Mouse (Mus musculus): ENCODE measurements around the gene Fabp2.

Gene Fabp2

DNA sequence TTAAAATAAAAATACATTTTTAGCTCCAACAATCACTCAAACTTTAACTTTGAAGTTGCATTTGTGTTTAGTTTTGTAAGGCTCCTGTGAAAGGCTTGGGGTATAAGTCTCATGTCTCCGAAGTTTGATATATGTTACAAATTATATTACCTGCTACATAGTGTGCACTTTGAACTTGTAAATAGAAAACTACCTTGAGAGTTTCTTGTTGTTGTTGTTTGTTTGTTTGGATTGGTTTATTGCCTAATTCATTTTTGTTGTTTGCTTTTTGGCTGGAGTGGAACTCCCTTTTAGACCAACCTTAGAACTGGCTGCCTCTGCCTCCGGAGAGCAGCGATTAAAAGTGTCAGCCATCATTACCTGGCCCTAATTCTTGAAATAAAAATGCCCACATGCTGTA, at the start of gene Fabp2:
Gene Fabp2 (plus strand): TSS at position 301 of the 400 bp plus-strand sequence.
- DNase-seq (ENCODE audit: low read depth, low spot score): no peak

DNA sequence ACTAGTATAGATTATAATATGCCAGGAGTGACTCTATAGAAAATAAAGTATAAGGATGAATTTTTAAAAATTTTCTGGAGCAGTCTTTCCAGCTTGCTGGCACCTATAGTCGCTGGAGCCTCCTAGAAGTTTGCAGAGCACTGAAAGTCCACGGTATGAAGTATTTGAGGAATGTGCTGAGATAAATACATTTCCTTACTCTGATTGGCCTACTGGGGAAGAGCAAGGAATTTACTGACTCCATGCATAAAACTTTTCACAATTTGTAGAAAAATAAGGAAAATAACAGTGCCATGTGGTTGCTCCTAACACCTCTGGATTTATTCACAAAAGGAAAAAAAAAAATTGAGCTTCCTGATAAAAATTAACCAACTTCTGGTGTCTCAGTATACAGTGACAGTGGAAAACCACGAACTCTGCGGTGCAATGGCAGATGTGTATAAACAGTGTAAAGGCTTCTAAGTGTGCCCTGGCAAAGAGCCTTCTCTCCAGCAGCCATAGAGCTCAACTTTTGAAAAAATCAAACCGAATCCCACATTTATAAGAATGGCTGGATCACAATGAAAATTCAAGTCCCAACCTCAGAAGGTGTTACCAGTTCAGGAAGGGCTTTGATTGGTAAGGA, 46.4 kb upstream of the Fabp2 start:
- no peak for DNase-seq (ENCODE audit: low read depth, low spot score)

DNA sequence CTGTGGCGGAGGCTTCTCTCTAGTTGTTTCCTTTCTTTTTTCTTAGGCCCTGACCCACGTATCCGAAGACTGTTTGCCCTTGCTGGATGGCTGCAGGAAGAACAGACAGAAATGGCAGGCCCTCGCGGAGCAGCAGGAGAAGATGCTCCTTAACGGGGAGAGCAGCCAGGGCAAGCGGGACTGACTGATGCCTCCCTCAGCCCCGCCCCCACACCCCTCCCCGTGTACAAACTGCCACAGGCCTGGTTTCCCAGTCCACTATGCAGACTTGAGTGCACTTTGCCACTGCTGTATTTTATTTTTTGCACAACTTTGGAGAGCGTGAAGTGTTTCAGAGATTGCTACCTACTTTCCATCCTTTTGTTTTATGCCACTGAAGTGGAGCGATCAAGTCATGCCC, 39.7 kb upstream of the Fabp2 start:
- no peak for DNase-seq (ENCODE audit: low read depth, low spot score)

DNA sequence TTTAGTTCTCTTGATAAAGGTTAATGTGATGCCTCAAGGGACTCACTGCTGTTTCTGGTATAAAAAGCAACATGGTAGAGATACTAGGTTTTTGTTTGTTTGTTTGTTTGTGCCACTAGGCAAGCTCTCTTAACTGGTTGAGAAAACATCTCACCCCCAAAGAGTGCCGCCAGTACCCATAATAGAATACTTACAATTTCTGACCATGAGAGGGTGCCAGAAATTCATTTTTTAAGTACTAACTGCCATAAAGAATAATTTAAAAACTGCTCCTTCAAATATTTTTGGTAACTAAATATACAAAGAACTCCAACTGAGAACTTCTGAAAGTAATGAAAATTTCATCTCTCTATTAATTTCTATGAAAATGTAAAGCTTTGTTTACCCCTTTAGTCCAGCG, 35.0 kb upstream of the Fabp2 start:
- DNase-seq (ENCODE audit: low read depth, low spot score): no peak

DNA sequence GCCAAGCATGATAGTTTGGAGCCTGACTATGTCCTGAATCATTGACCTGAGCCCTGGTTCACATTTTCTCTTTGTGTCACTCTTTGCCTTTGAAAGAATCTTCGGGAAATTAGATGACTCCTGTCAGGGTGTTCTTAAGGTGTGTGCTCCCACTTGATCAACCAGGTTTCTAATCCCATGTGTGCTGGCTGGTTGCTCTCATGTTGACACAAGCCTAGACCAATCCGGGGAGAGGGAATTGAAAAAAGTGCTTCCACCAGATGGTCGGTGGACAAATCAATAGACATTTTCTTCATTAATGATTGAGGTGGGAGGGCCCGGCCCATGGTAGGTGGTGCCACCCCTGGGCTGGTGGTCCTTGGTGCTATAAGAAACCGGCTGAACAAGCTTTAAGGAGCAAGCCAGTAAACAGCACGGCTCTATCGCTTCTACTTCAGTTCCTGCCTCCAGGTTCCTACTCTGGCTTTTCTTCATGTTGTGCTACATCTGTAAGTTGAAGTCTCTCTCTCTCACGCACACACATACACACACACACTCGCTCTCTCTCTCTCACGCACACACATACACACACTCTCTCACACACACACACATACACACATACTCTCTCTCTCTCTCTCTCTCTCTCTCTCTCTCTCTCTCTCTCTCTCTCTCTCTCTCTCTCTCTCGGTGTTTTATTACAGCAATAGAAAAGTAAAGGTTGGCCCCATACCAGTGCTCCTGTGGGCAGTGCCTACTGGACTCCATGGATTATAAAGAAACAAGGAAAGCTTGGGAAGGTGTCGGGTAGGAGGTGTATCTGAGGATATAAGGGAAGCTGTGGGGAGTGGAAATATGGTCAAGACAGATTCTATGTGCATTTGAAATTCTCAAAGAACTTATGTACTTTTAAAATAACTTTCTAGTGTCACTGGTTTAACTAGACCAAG, 34.0 kb upstream of the Fabp2 start:
- no peak for DNase-seq (ENCODE audit: low read depth, low spot score)

DNA sequence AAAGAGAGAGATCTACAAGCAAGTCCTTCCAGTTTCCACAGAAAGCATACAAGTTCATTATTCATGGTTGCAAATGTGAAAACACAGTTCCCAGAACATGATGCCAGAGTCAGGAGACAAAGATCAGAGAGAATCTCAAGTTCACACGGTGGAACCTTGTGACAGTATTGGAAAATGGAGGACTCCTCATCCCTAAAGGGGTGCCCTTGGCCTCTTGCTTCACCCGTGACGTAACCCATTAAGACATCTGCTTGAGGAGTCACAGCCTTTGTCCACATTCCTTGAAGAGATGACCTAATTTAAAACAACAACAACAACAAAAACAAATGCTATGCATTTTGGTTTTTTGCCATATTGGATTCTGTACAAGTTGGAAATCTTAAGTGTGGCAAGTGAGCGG, 29.8 kb upstream of the Fabp2 start:
- DNase-seq (ENCODE audit: low read depth, low spot score): no peak

DNA sequence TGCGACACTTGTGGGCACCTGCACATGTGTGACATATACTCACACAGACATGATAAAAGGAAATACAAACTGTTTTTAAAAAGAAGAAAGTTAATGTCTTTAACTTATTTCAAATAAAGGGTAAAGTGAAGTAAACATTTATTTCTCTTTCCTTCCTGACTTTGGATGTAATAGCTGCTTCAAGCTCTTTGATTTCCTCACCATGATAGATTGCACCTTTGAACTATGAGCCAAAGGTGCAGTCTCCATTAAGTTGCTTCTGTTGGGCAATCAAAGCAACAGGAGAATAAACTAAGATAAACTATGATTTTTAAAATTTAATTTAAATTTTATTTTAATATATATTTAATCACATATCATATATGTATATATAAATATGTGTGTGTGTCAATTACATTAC, 26.6 kb upstream of the Fabp2 start:
- DNase-seq (ENCODE audit: low read depth, low spot score): no peak

DNA sequence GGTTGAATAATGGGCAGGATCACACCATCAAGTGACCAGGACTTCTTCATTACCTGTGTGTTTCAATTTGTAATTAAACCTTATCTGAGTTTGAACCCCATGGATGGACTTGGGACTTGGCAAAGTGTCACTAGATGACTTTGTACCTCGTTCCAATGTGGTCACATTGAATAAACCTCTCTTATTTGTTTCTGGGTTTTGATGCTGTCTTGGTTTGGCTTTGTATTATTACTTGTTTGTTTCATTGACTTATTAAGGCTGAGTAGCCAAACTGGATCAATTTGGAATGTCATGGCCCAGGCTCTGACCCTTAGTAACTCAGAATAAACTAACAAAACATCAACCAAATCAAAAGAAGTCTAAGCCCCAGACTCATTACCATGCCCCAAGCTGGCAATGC, 23.3 kb upstream of the Fabp2 start:
- no peak for DNase-seq (ENCODE audit: low read depth, low spot score)

DNA sequence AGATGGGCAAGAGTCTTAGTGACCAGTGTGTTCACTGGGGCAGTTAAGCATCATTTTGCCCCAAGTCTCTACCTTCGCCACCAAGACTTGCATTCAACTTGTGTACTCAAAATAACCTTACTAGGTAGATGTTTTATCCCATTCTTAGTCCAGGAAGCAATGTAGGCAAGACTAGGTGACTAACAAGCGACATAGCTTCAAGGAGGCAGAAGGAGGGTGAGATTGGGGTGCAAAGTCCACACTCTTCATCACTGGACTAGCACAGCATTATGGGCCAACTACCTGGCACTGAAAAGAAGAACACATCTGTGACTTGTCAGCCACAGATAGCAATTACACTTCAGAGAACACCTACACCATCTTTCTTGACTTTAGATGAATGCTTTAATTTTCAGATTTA, 18.0 kb upstream of the Fabp2 start:
- DNase-seq (ENCODE audit: low read depth, low spot score): no peak

DNA sequence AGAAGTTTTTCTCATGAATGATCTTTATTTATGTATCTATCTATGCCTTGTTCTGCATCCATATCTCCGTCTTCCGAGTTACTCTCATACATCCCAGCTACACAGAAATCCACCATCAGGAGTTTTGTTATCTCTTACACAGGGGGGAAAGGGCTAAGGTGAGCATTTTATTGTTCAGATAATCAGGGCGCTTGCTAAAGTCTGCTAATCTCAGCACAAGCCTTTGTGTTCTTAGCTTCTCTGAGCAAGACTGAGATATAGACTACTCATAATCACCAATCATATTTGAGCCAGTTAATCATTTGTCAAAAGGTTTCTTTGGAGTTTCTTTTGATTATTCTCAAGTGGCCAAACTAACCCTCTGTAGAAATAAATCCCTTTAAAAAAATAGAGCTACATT, 17.3 kb upstream of the Fabp2 start:
- no peak for DNase-seq (ENCODE audit: low read depth, low spot score)

DNA sequence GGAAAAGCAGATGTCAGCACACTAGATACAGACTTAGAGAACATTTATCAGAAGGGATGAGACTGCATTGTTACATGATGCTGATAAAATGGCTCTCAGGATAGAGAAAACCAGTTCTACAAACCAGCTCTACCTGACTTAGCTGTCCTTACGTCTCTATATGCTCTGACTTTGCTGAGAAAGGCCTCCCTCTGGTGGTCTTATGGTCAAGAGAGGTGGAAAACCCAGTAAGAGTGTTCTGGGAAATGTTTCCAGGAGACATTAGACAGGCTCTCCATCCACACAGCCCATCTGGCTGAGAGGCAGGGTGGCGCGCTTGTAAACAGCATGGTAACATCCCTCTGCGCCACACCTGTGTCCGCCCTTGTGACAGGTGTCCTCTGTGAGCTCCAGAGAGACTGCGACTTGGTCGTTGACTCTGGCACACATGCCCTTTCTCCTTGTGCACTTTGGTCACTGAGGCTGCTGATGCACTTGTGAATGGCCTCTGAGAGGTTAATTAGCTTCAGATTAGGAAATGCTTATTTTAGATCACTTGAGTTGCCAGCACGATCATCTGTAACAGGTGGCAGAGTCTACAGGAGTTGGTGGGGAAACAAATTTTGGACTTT, 16.1 kb upstream of the Fabp2 start:
- no peak for DNase-seq (ENCODE audit: low read depth, low spot score)

DNA sequence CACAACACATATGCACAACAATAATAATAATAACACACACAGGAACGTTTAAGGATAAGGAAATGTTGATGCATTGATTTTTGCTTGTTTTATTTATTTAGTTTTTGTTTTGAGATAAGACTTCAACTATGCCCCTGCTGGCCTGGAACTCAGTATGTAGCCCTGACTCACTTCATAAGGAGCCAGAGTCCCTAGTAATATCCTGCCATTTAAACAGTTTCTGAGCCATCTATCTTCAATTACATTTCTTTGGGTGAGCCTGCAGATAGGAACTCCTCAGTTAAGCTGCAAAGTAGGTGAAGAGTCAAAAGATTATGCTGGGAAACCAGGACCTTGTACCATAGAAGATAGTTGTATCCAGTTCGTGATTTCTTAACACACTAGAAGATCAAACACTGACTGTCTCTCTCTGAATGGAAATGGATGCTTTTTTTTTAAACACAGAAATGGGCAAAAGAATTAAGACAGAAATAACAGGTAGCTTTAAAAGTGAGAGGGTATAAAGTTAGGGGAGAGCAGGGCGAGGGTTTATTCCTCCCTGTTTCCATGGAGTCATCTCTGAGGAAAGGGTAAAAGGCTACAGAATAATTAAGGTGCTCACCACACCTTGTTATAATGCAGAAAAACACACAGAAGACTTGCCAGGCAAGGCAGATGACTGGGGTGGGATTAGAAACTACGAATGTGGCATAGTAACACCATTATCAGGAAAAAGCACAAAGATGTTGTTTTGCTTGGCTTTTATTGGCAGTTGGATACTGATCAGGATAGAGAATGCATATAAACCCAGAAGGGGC, 7.2 kb upstream of the Fabp2 start:
- no peak for DNase-seq (ENCODE audit: low read depth, low spot score)

DNA sequence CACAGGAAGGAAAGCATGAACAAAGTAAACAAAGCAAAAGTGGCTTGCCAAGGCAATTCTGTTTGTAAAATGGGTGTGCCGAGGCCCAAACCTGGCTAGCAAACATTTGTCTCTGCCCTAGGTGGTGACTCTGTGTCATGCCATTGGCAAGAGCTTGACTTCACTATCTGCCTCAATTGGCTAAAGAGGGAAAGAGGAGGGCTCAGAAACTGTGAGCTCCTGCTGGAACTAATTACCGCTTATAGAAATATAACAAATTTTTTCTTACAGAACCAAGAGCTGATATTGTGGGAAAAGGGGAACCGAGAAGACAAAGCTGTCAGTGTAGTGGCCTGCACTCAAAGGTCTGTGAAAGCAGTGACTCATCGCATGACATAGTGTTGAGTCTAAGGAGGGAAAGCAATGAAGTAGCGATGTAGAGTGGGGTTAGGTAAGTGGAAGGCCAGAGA, 6.5 kb upstream of the Fabp2 start:
- DNase-seq (ENCODE audit: low read depth, low spot score): no peak

DNA sequence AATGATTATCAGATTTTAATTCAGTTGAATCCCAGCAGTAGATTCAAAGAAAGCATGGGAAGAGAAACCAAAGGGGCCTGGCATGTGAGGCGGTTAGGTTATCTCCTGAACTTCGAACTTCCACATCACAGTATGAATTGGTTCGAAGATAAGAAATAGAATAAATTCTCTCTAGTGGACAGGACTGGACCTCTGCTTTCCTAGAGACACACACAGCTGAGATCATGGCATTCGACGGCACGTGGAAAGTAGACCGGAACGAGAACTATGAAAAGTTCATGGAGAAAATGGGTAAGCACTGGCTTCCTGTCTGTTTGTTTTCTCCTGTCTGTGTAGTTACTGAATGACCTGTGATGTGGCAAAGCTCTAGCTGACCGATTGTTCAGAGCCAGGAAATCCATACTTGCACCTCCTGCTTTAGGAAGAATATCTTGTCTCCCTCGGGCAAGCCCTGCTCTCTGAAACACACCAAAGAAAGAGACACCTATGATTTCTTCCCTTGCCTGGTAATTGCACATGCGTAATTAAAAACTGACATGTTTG, 388 bp downstream of the Fabp2 start:
- no peak for DNase-seq (ENCODE audit: low read depth, low spot score)

DNA sequence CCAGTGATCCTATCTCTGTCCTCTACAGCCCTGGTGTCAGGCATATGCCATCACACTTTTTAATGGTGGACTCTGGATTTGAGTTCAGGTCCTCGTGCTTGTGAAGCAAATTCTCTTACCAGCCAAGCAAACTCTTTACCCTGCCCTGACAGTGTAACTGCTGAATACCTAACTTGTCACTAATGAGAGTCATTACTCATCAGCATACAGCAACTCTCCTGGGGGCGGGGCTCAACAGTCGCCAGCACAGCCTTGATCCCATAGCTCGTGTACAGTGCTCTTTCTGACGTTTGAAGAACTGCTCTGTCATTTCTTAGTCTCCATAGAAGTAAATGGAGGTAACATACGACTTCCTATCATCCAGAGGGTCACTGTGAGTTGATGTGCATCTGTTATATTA, 3.4 kb downstream of the Fabp2 start:
- DNase-seq (ENCODE audit: low read depth, low spot score): no peak

DNA sequence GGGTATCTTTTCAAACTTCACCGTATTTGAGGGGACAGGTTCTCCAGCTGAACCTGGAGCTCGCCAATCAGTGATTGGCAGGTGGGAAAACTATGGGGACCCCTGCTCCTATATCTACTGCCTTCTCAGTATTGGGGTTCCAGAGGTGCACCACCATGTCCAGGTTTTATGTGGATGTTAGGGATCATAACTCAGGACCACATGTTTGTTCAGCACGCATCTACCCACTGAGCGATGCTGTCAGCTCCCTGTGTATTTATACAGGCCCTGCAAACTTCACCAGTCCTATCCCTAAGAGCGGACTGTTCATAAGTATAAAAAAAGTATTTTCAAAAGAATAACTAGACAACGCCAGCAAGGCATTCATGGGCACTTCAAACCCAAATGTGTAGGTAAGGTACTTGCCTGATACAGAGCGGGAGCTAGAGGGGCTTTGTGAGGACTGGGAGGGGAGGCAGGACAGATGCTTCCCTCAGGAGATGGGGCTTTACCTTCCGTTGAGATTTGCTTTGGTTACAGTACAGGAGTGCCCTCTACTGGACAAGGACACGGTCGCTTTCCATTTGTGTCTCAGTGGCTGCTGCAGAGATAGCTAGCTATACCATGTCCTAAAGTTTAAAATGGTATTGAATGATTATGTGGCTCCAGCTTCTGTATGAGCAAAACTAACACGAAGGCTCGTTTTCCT, 9.0 kb downstream of the Fabp2 start:
- peak; percentile 49 for DNase-seq (ENCODE audit: low read depth, low spot score)

DNA sequence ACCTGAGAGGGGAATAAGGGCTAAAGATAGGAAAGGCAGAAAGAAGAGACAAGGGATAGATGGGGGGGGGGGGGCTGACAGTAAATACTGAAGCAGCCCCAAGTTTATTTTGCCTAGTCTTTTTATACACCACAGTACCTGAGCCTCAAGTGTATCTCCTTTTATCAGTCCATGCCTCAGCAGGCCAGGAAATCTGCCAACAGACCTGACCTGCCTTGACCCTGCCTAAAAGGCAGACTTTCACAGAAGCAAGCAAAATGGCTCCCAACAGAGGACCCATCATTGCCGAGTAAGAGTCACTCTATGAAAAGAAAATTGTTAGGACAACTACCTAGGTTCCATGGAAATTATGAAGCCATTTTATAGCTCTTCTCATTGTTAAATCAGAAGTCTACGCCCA, 13.0 kb downstream of the Fabp2 start:
- no peak for DNase-seq (ENCODE audit: low read depth, low spot score)

DNA sequence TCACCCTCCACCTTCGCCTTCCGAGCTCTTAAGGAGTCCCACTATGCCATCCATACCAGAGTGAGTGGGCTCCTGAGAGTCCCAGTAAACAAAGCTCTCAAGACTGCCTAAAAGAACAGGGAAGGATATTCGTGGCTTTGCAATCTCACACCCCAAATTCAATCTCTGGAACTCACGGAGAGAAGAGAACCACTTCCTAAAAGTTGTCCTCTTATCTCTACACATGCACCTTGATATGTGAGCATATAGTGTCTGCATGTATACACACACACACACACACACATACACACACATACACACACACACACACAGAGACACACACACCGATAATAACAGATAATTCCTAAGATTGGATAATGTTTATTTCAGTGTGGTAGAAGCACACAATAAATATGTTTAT, 20.6 kb downstream of the Fabp2 start:
- DNase-seq (ENCODE audit: low read depth, low spot score): no peak

DNA sequence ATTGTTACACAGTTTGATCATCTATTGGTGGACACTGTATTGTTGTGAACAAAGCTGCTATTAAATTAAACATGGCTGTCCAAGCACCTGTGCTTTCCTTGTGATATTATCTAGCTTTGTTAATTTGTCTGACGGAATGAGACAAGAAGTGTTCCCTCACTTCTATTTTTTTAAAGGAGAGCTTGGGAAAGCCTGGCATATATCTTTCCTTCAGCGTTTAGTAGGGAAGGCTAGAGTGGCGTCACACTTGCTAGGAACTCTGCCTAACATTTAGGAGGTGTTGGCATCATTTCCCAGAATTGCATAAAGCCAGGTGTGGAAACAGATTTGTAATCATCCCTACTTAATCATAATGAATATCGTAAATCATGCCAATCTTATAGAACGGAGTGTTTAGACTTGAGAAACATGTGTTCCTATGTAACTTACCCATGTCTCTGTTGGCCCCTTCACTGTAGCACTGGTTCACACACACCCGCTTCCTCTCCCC, 21.4 kb downstream of the Fabp2 start:
- no peak for DNase-seq (ENCODE audit: low read depth, low spot score)

DNA sequence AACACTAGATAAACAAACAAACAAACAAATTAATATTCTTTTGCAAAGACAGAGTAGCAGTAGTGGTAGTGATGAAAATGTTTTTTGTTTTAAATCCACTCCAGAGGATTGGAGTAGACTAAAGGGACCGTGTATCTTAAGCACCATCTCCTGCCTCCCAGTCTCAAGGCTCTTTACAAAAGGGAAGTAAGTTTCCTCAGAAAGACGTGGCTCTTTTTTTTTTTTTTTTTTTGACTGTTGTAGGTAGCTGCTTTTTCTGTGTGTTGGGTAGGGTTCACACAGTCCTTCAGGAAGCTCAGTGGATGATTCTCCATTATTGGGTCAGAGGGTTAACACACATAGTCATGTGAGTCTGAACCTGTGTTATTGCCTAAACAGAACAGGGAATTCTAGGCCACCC, 23.8 kb downstream of the Fabp2 start:
- DNase-seq (ENCODE audit: low read depth, low spot score): no peak

DNA sequence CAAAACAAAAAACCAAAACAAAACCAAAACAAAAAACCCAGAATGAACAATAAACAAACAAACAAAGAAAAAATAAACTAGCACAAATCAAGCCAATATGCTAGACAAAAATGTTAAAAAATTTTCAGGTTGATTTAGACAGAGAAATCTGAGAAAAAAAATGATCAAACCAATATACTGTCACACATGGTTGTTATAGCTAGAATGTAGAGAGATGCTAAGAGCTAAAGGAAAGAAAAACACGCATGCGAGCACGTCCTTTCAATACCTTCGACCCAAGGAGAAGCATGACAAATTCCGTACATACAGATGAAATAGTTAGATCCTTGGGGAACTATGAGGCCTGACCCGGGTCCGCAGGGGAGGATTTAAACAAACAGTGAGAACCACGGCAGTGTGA, 24.4 kb downstream of the Fabp2 start, which contains the start of gene Gm10959:
Gene Gm10959 (minus strand): TSS at position 101 of the 400 bp plus-strand sequence.
- no peak for DNase-seq (ENCODE audit: low read depth, low spot score)
